Mouse (Mus musculus) embryonic facial prominence, embryonic 14.5 days (tissue): Measurements from ENCODE around the gene Rgl1. TPM values are rescaled to one million over a fixed set of nuclear protein-coding genes. Genes with fewer than 3 reads are reported as not detected.

ENCODE experiments used
- ATAC-seq: fragments of 200-750 bp; cut with Nextera tagmentation; 2 replicates; pipeline ENCODE4 v1.8.0; 2017; ENCODE audit warnings: low read depth, moderate number of reproducible peaks, moderate TSS enrichment
- DNase-seq: peaks from one replicate; pipeline ENCODE4 v3.0.0-alpha.2; 2015; ENCODE audit warnings: low spot score
- H3K27ac ChIP-seq: fragments of 300-500 bp; sonication (generic); replicated peaks from 2 replicates; pipeline ENCODE4 v1.5.1; 2014; ENCODE audit warnings: low read depth, mild to moderate bottlenecking, low read length, moderate library complexity
- H3K27me3 ChIP-seq: fragments of 300-500 bp; sonication (generic); replicated peaks from 2 replicates; pipeline ENCODE4 v1.6.1; 2014; ENCODE audit warnings: low read length; ENCODE audit not compliant: control insufficient read depth, insufficient read depth
- H3K36me3 ChIP-seq: fragments of 300-500 bp; sonication (generic); 2 replicates; pipeline ENCODE4 v1.6.1; 2014; ENCODE audit warnings: low read length, mixed read lengths; ENCODE audit not compliant: control insufficient read depth, insufficient read depth
- H3K4me1 ChIP-seq: fragments of 300-500 bp; sonication (generic); 2 replicates; pipeline ENCODE4 v1.6.1; 2014; ENCODE audit warnings: antibody characterized with exemption, low read length; ENCODE audit not compliant: control insufficient read depth, insufficient read depth
- H3K4me2 ChIP-seq: fragments of 300-500 bp; sonication (generic); 2 replicates; pipeline ENCODE4 v1.6.1; 2014; ENCODE audit warnings: low read depth, mild to moderate bottlenecking, low read length, moderate library complexity, mixed read lengths
- H3K4me3 ChIP-seq: fragments of 300-500 bp; sonication (generic); 2 replicates; pipeline ENCODE4 v1.5.1; 2014; ENCODE audit warnings: low read depth, mild to moderate bottlenecking, low read length
- H3K9ac ChIP-seq: fragments of 300-500 bp; sonication (generic); 2 replicates; pipeline ENCODE4 v1.6.1; 2014; ENCODE audit warnings: low read depth, mild to moderate bottlenecking, low read length, moderate library complexity, mixed read lengths
- H3K9me3 ChIP-seq: fragments of 300-500 bp; sonication (generic); 2 replicates; pipeline ENCODE4 v1.6.1; 2016; ENCODE audit warnings: low read length; ENCODE audit not compliant: control insufficient read depth
- WGBS: fragments of 180-500 bp; shearing (Covaris S2); extraction: QIAGEN DNeasy Blood & Tissue Kit; methylation state at CpG from one replicate; pipeline ENCODE4 v1.1.7; 2014; 5-methylcytosine and 5-hydroxymethylcytosine counted together
- polyA plus RNA-seq: library from polyadenylated mRNA; unstranded; fragments of >200 nt; fragmentation: Nextera tagmentation; extraction: Ambion mirVana; gene quantifications from 2 replicates; pipeline ENCODE4 v1.2.1, GENCODE M21; 2014

Gene Rgl1
- polyA plus RNA-seq, 1 experiment from 2014 or later = 43.7 TPM

DNA sequence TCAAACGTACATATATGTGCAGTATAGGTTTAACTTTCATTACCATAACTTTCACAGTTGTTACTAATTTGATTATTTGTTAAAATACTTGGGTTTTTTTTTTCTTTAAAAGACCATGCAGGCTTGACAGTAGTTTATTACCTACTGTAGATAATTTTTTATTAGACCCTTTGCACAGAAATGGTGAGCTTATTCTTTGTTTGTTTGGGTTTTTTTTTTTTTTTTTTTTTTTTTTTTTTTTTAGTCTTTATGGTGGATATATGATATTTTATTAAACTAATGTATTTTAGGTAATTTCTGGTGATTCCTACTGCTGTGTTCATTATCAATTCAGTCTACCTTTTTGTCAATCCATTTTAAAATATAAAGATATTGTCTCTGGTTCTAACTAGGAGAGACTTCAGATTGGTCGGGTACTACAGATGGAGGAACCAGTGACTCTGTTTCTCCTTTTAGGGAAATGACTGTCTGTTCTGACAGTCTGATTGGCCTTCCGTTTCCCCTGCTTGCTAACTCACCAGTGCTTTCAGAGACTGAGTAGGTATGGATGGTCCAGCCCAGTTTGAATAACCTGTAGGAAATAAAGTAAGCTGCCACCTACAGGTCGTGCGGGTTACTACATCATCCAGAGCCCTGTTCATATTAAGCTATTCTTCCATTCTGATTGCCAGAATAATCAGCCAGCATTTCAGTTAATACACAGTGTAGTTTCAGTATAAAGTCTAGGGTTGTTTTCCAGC, 1.8 kb upstream of the Rgl1 start:
- Histone ChIP-seq H3K27ac (no peak overlapping the region), H3K27me3 (peaks cover 3% of the 10 kb centered on the region; the same call in 1 of the 2 replicates), H3K4me2 (peak overlapping the region; percentile 98), H3K9ac (peak overlapping the region; percentile 94), H3K4me3 (peak overlapping the region; percentile 96), H3K4me1 (no peaks in the 10 kb centered on the region; the same call in 1 of the 2 replicates), H3K36me3 (peaks cover 41% of the 10 kb centered on the region), H3K9me3 (no peaks in the 10 kb centered on the region)
- ATAC-seq (peak; percentile 42; the same call in 1 of the 2 replicates), DNase-seq (peak; percentile 94)
- WGBS = 9% methylated on average over 5 of the region's 5 CpGs

GRCm38 (mm10) chr1:152766804-152767748, 925 bp upstream of the Rgl1 start:
- no peak for DNase-seq
- Histone ChIP-seq H3K4me1 (no peaks in the 10 kb centered on the region; the same call in 1 of the 2 replicates), H3K4me3 (peak overlapping the region; percentile 96), H3K36me3 (peaks cover 33% of the 10 kb centered on the region), H3K4me2 (peak overlapping the region; percentile 98), H3K9me3 (no peaks in the 10 kb centered on the region), H3K9ac (peak overlapping the region; percentile 94), H3K27me3 (peaks cover 3% of the 10 kb centered on the region; the same call in 1 of the 2 replicates), H3K27ac (peak overlapping the region; percentile 74)
- peak; percentile 50; the same call in 1 of the 2 replicates for ATAC-seq
- 3% methylated on average over 26 of the region's 60 CpGs for WGBS

GRCm38 (mm10) chr1:152761791-152762190, 4.4 kb downstream of the Rgl1 start:
- H3K27ac ChIP-seq = no peak overlapping the region; the same call in 1 of the 2 replicates
- peaks cover 3% of the 10 kb centered on the region; the same call in 1 of the 2 replicates for H3K27me3 ChIP-seq
- no peaks in the 10 kb centered on the region for H3K9me3 ChIP-seq
- DNase-seq = no peak
- no peak overlapping the region for H3K4me3 ChIP-seq
- H3K36me3 ChIP-seq = no peaks in the 10 kb centered on the region
- no peaks in the 10 kb centered on the region for H3K4me1 ChIP-seq
- no peak overlapping the region for H3K9ac ChIP-seq
- ATAC-seq = no peak
- no peak overlapping the region for H3K4me2 ChIP-seq
- 50% methylated on average over 2 of the region's 2 CpGs for WGBS

- H3K9me3 ChIP-seq = no peaks in the 10 kb centered on the region
- H3K9ac ChIP-seq = no peak within 1 kb of the TSS
- no peak within 1 kb of the TSS for H3K4me2 ChIP-seq
- H3K4me3 ChIP-seq = no peak within 1 kb of the TSS
- H3K27ac ChIP-seq = no peak within 1 kb of the TSS
- DNase-seq = no peak
- no peaks in the 10 kb centered on the region for H3K27me3 ChIP-seq
- H3K36me3 ChIP-seq = no peaks in the 10 kb centered on the region
- peak; percentile 58; the same call in 1 of the 2 replicates for ATAC-seq
- no peaks in the 10 kb centered on the region for H3K4me1 ChIP-seq
- 71% methylated on average over 13 of the region's 13 CpGs for WGBS
These were observed 15.7 kb downstream of the Rgl1 start, which contains the start of gene Apobec4 for GRCm38 (mm10) chr1:152750312-152750965. Apobec4 (plus strand) TSS chr1:152750551.

GRCm38 (mm10) chr1:152749276-152749675, 16.9 kb downstream of the Rgl1 start:
- Histone ChIP-seq H3K9me3 (no peaks in the 10 kb centered on the region), H3K27ac (no peak overlapping the region), H3K9ac (no peak overlapping the region), H3K4me2 (no peak overlapping the region), H3K27me3 (no peaks in the 10 kb centered on the region), H3K4me3 (no peak overlapping the region), H3K36me3 (no peaks in the 10 kb centered on the region), H3K4me1 (no peaks in the 10 kb centered on the region)
- DNase-seq (no peak), ATAC-seq (no peak)
- 66% methylated on average over 9 of the region's 9 CpGs for WGBS

DNA sequence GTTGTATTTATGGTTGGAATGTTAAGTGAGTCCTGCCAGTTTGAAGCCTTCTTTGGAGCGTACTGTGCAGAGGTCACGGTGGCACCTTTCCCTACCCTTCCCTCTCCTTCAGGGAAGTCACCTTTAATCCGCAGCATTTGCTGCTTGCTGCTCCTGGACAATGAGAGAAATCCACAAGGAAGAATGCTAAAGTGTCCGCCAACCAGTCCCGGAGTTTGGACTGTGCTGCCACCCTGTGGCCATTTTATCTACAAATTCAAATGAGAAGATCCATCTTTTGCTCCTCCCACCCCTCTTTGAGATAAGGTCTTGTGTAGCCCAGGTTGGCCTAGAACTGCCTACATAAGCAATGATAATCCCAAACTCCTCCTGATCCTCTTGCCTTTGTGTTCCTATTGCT, 19.7 kb downstream of the Rgl1 start:
- Histone ChIP-seq H3K4me1 (no peaks in the 10 kb centered on the region), H3K27ac (no peak overlapping the region), H3K9ac (no peak overlapping the region), H3K36me3 (no peaks in the 10 kb centered on the region), H3K9me3 (no peaks in the 10 kb centered on the region), H3K4me3 (no peak overlapping the region), H3K27me3 (no peaks in the 10 kb centered on the region), H3K4me2 (no peak overlapping the region)
- 4% methylated on average over 5 of the region's 5 CpGs for WGBS
- DNase-seq (peak; percentile 88), ATAC-seq (peak; percentile 42; the same call in 1 of the 2 replicates)

- Histone ChIP-seq H3K9me3 (no peaks in the 10 kb centered on the region), H3K27me3 (no peaks in the 10 kb centered on the region)
- 57% methylated on average over 15 of the region's 15 CpGs for WGBS
These were observed 22.9 kb downstream of the Rgl1 start for GRCm38 (mm10) chr1:152743095-152743826.

More at GRCm38 (mm10) chr1:152743095-152743826, 22.9 kb downstream of the Rgl1 start:
- Histone ChIP-seq H3K4me1 (peaks cover 3% of the 10 kb centered on the region; the same call in 1 of the 2 replicates), H3K9ac (no peak overlapping the region), H3K4me2 (no peak overlapping the region), H3K4me3 (no peak overlapping the region), H3K27ac (no peak overlapping the region), H3K36me3 (no peaks in the 10 kb centered on the region)
- ATAC-seq = no peak
- DNase-seq = no peak
